Mouse (Mus musculus): ENCODE results near the gene Synm.

GRCm38 (mm10) chr7:67772231-67772630 lies 12.7 kb upstream of the Synm start:
- TF ChIP-seq MYC (IDR thresholded peaks at IDR 0.05; ENCODE audit: low read depth, low read length) = no peak
- TF ChIP-seq CTCF (conservative IDR thresholded peaks at IDR 0.05 in 1 of 2, IDR thresholded peaks at IDR 0.05 in 1 of 2; ENCODE audit: low read depth in 2 of 2, low read length in 2 of 2) = no peak
- no peak for TF ChIP-seq EP300 (IDR thresholded peaks at IDR 0.05; ENCODE audit: low read length)
- TF ChIP-seq E2F4 (IDR thresholded peaks at IDR 0.05; ENCODE audit: insufficient replicate concordance, low read depth, low read length) = no peak
- no peak for TF ChIP-seq CHD2 (IDR thresholded peaks at IDR 0.05; ENCODE audit: low read length)
- TF ChIP-seq MAFK (IDR thresholded peaks at IDR 0.05; ENCODE audit: insufficient replicate concordance, low read length) = no peak
- no peak for TF ChIP-seq USF2 (conservative IDR thresholded peaks at IDR 0.05; ENCODE audit: low read depth, low read length)
- TF ChIP-seq MAX (IDR thresholded peaks at IDR 0.05; ENCODE audit: low read length) = no peak
- no peak for TF ChIP-seq JUND (conservative IDR thresholded peaks at IDR 0.05; ENCODE audit: low read depth, low read length)
- TF ChIP-seq UBTF (IDR thresholded peaks at IDR 0.05; ENCODE audit: low read depth, low read length) = no peak
- no peak for TF ChIP-seq POLR2A (IDR thresholded peaks at IDR 0.05; ENCODE audit: low read depth, low read length)
- TF ChIP-seq BHLHE40 (IDR thresholded peaks at IDR 0.05; ENCODE audit: low read depth, low read length) = no peak
- TF ChIP-seq RAD21 (IDR thresholded peaks at IDR 0.05; ENCODE audit: low read depth, low read length) = no peak
- no peak for TF ChIP-seq ZC3H11A (IDR thresholded peaks at IDR 0.05; ENCODE audit: low read depth, low read length)
